Mouse (Mus musculus): ENCODE results near the gene Ube2z.
A peak's percentile ranks its signal among the peaks of the same experiment; 100 is the strongest.

Gene Ube2z

DNA sequence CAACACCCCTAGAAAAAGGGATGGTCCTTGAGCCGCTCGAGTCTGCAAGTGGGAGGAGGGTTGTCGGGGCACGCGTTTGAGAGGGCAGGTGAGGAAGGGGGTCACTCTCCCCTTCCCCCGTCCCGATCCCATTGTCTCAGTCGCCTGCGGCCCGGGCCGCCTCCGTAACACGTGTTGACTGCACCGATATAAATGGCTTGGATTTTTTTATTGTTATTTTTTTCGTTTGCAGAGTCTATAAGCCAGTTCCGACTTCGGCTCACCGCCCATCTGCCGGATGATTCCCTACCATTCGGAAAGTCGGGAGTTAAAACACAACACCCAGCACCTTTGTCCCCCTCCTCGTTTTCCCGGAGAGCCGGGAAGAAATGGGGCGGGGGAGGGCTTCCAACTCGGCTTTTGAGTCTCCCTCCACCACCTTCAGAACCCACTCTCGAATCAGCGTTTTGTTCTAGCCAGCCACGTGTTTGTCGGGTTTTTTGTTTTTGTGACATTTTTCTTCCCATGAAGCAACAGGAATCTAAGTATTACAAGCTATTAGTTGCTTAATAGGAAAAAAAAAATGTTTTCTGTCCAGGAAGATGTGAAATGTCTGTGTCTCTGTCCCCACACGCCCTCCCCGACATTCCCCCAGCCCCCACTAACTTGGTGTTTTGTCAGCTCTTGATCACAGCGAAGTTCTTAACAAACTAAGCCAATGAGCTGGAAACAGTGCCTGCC lies 57.5 kb downstream of the Ube2z start:
- Histone ChIP-seq H3K36me3 (ENCODE audit: insufficient read depth, low read length) (peaks cover 12% of the 10 kb centered on the region), H3K4me3 (replicated peaks; ENCODE audit: low read length) (peak overlapping the region; percentile 92), H3K9me3 (ENCODE audit: low read length) (no peaks in the 10 kb centered on the region), H3K27me3 (ENCODE audit: insufficient read depth, low read length) (no peaks in the 10 kb centered on the region), H3K4me1 (replicated peaks; ENCODE audit: low read depth, low read length) (peaks cover 51% of the 10 kb centered on the region)
- no peak for TF ChIP-seq CTCF (conservative IDR thresholded peaks at IDR 0.05; ENCODE audit: low read length)
- TF ChIP-seq POU5F1 (IDR thresholded peaks at IDR 0.05; ENCODE audit: borderline replicate concordance, low read length), result no peak
- no peak for TF ChIP-seq NANOG (IDR thresholded peaks at IDR 0.05; ENCODE audit: borderline replicate concordance, low read length)

DNA sequence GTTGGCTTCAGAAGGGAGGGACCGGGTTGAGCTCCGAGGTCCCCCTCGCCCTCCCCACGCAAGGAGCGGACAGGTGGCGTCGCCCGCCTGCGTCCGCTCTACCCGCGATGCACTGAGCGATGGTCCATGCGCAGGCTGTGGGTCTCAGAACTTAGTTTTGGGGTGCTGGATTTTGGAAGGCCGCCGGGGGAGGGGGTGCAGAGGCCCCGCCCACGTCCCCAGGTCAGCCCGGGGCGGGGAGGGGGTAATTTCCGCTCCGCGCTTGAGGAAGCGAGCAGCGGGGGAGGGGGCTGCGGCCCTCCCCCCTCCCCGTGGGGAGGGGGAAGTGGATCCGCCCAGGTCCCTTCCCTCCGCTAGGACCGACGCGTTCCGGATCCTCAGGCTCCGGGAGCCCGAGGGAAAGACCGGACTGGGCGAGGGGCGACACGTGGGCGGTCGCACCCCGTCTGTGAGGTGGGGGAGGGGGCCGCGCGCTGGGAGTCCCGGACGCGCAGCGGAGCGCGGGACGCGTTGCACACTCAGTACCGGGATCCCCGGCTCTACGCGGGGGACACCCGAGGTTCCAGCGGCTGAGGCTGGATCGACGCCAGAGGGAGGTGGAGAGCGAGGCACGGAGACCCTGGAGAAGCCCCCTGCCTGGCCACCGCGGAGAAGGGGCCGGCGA lies 58.2 kb downstream of the Ube2z start:
- Histone ChIP-seq H3K4me3 (replicated peaks; ENCODE audit: low read length) (peak overlapping the region; percentile 92), H3K27me3 (ENCODE audit: insufficient read depth, low read length) (no peaks in the 10 kb centered on the region), H3K9me3 (ENCODE audit: low read length) (no peaks in the 10 kb centered on the region), H3K36me3 (ENCODE audit: insufficient read depth, low read length) (peaks cover 19% of the 10 kb centered on the region), H3K4me1 (replicated peaks; ENCODE audit: low read depth, low read length) (peaks cover 52% of the 10 kb centered on the region)
- TF ChIP-seq NANOG (IDR thresholded peaks at IDR 0.05; ENCODE audit: borderline replicate concordance, low read length), result no peak
- TF ChIP-seq CTCF (conservative IDR thresholded peaks at IDR 0.05; ENCODE audit: low read length), result no peak
- no peak for TF ChIP-seq POU5F1 (IDR thresholded peaks at IDR 0.05; ENCODE audit: borderline replicate concordance, low read length)

DNA sequence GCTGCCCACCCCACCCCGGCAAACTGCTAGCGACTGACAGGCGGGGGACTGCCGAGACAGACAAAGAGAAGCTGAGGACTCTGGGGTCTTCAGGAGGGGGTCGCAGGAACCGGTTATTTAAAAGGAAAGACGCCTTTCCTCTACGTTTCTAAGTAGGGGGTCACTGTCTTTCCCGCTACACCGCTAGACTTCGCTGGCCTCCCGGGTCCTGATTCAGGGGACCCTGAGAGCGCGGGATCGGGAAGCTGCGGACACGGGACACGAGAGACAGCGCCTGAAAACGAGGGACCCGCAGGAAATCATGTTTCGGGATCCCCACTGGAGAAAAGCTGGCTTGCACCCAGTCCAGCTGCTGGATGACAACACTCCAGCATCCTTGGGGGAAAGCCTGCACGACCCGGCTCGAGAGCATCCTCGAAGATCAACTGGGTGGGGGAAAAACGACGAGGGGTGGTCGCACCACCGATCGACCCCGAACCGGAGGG lies 58.8 kb downstream of the Ube2z start:
- H3K9me3 ChIP-seq (ENCODE audit: low read length), result no peaks in the 10 kb centered on the region
- H3K27me3 ChIP-seq (ENCODE audit: insufficient read depth, low read length), result no peaks in the 10 kb centered on the region
- H3K36me3 ChIP-seq (ENCODE audit: insufficient read depth, low read length), result peaks cover 25% of the 10 kb centered on the region
- H3K4me1 ChIP-seq (replicated peaks; ENCODE audit: low read depth, low read length), result peaks cover 53% of the 10 kb centered on the region
- no peak for TF ChIP-seq CTCF (conservative IDR thresholded peaks at IDR 0.05; ENCODE audit: low read length)
- TF ChIP-seq POU5F1 (IDR thresholded peaks at IDR 0.05; ENCODE audit: borderline replicate concordance, low read length), result no peak
- peak overlapping the region; percentile 92 for H3K4me3 ChIP-seq (replicated peaks; ENCODE audit: low read length)

DNA sequence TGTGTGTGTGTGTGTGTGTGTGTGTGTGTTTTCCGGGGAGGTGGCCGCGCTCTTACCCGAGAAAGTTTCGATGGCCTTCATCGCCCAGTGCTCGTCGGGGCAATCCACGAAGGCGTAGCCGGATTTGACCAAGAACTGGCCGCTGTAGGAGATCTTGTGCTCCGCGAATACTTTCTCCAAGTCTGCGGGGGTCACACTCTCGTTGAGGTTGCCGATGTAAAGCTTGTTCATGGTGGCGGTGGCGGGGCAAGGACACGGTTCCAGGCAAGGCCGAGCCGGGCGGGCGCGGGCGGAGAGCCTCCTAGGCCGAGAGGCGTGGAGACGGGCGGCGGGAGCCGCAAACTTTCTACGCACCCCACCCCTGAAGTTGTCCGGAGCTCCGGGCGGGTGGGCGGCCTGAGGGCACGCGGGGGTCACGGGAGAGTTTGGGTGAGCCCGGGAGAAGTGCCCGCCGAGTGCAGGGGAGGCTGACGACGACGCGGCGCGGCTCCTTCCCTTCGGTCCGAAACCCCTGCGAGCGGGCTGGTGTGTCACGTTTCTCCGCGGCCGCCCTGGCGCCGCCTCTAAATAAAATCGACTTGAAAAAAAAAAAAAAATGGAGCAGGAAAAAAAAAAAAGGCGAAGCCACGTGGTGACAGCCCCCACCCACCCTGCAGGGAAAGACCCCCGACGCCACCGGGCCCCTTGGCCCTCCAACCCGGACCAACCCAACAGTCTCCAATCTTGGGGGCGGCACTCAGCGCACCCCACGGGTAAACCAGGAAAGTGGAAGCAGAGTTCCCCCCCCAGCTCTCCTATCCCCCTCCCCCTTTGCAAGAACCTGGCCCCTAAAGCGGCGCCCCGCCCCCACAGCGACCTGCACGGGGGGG lies 59.6 kb downstream of the Ube2z start, which contains the start of gene Igf2bp1:
Gene Igf2bp1 (minus strand): TSS at position 538 of the 869 bp plus-strand sequence.
- H3K4me1 ChIP-seq (replicated peaks; ENCODE audit: low read depth, low read length), result peaks cover 53% of the 10 kb centered on the region

DNA sequence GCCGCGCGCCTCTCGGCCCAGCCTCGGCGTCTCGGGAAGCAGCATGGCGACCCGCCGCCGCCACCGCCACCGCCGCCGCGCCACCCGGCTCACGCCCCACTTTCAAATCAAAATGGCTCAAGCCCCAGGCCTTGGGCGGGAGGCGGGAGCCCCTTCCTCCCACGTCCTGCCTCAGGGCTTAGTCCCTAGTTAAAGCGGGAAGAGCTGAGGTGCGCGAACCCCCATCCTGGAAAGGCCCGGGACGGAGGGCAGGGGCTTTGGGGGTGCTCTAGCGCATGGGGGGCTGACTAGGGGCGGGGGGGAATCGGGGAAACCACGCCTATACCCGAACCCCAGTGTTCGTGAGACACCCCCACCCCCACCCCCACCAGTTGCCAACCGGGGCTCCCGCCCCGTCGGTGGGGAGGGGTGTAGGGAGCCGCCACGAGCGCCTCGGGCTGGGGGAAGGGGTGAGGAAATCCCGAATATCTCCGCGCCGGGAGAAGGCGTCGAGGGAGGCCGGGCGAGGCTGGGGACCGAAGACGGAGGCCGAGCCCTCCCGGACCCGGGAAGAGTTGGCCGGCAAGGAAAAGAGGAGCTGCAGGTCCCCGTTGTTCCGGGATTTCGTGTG lies 60.3 kb downstream of the Ube2z start:
- Histone ChIP-seq H3K36me3 (ENCODE audit: insufficient read depth, low read length) (peaks cover 40% of the 10 kb centered on the region), H3K4me3 (replicated peaks; ENCODE audit: low read length) (peak overlapping the region; percentile 92), H3K9me3 (ENCODE audit: low read length) (no peaks in the 10 kb centered on the region), H3K4me1 (replicated peaks; ENCODE audit: low read depth, low read length) (peaks cover 53% of the 10 kb centered on the region), H3K27me3 (ENCODE audit: insufficient read depth, low read length) (no peaks in the 10 kb centered on the region)
- TF ChIP-seq POU5F1 (IDR thresholded peaks at IDR 0.05; ENCODE audit: borderline replicate concordance, low read length), result no peak
- TF ChIP-seq NANOG (IDR thresholded peaks at IDR 0.05; ENCODE audit: borderline replicate concordance, low read length), result no peak
- no peak for TF ChIP-seq CTCF (conservative IDR thresholded peaks at IDR 0.05; ENCODE audit: low read length)

More for the DNA sequence above, 59.6 kb downstream of the Ube2z start, which contains the start of gene Igf2bp1:
- no peaks in the 10 kb centered on the region for H3K27me3 ChIP-seq (ENCODE audit: insufficient read depth, low read length)
- TF ChIP-seq POU5F1 (IDR thresholded peaks at IDR 0.05; ENCODE audit: borderline replicate concordance, low read length), result no peak
- no peak for TF ChIP-seq CTCF (conservative IDR thresholded peaks at IDR 0.05; ENCODE audit: low read length)
- no peak for TF ChIP-seq NANOG (IDR thresholded peaks at IDR 0.05; ENCODE audit: borderline replicate concordance, low read length)
- H3K36me3 ChIP-seq (ENCODE audit: insufficient read depth, low read length), result peaks cover 32% of the 10 kb centered on the region
- H3K9me3 ChIP-seq (ENCODE audit: low read length), result no peaks in the 10 kb centered on the region
- H3K4me3 ChIP-seq (replicated peaks; ENCODE audit: low read length), result peak within 1 kb of the TSS; percentile 92

DNA sequence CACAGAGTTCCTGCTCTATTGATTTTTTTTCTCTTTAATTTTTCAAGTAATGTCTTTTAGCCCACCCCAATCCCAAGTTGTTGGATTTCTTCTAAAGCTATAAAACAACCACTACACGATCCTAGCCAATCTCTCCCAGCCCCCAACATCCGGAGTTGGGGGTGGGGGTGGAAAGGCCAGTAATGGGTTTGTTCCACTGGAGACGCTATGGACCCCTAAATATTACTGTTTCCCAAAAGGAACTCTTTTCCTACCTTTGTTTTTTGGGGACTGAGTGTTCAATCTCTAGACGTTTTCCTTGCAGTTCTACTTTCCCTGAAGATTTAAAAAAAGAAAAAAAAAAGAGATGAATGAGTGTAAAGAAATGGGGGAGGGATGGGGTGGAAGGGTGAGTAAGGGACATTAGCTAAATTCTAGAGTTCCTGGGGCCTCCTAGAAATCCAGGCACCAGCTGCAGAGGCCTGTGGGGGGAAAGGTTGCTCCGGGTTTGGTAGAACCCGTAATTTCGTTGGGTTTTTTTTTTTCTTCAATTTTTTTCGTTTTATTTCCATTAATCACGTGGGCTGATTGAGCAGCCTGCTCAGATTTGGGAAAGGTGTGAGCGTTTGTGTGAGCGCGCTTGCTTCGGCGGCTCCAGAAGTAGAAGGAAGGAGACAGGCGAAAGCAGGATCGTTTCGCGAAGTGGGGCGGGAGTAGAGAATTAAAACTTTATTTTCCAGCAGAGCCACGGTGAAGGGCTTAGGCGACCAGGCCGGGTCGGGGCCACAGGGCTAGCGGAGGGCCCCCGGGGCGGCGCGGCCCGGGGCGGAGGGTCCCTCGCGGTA lies 61.0 kb downstream of the Ube2z start:
- H3K9me3 ChIP-seq (ENCODE audit: low read length), result no peaks in the 10 kb centered on the region
- H3K4me3 ChIP-seq (replicated peaks; ENCODE audit: low read length), result peak overlapping the region; percentile 92
- peaks cover 47% of the 10 kb centered on the region for H3K36me3 ChIP-seq (ENCODE audit: insufficient read depth, low read length)
- peaks cover 53% of the 10 kb centered on the region for H3K4me1 ChIP-seq (replicated peaks; ENCODE audit: low read depth, low read length)
- TF ChIP-seq NANOG (IDR thresholded peaks at IDR 0.05; ENCODE audit: borderline replicate concordance, low read length) (no peak), CTCF (conservative IDR thresholded peaks at IDR 0.05; ENCODE audit: low read length) (no peak), POU5F1 (IDR thresholded peaks at IDR 0.05; ENCODE audit: borderline replicate concordance, low read length) (no peak)
- H3K27me3 ChIP-seq (ENCODE audit: insufficient read depth, low read length), result no peaks in the 10 kb centered on the region

DNA sequence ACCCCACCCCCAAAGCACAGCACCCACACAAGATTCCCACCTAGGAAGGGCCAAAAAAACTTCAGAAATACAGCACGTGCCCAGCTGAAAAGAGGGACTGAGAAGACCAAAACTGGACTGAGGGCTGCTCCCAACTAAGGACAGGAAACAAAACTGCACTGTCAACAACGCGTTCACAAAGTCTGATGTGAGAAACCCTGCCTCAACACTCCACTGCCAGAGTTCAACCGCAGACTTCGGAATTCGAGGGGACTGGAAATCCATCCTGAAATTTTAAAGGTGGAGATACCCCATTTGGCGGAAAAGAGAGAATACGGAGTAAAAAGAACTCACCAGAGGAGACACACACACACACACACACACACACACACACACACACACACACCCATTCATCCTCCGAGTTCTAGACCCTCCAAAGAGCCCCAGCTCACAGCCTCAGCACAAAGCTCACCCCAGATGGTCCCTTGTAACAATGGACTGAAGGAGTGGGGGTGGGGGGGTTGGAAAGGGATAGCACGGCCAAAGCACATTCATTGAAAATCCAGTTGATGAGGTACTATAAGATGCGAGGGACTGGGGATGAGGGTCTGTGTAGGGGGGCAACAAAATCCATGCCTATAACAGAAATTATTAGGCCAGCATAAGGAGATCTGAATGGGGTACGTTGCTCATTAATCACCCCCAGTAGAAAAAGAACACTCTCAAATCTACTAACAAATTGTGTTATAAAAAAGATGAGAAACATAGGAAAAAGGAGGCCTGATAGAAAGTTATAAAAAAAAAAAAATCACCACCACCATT lies 61.9 kb downstream of the Ube2z start:
- Histone ChIP-seq H3K9me3 (ENCODE audit: low read length) (no peaks in the 10 kb centered on the region), H3K27me3 (ENCODE audit: insufficient read depth, low read length) (no peaks in the 10 kb centered on the region), H3K4me3 (replicated peaks; ENCODE audit: low read length) (peak overlapping the region; percentile 92), H3K4me1 (replicated peaks; ENCODE audit: low read depth, low read length) (peaks cover 54% of the 10 kb centered on the region), H3K36me3 (ENCODE audit: insufficient read depth, low read length) (peaks cover 55% of the 10 kb centered on the region)
- TF ChIP-seq POU5F1 (IDR thresholded peaks at IDR 0.05; ENCODE audit: borderline replicate concordance, low read length), result no peak
- no peak for TF ChIP-seq NANOG (IDR thresholded peaks at IDR 0.05; ENCODE audit: borderline replicate concordance, low read length)
- no peak for TF ChIP-seq CTCF (conservative IDR thresholded peaks at IDR 0.05; ENCODE audit: low read length)

All from E14TG2a.4 (cell line).